Mouse (Mus musculus): Measurements from ENCODE around the gene Smarca5. TPM values are rescaled to one million over a fixed set of nuclear protein-coding genes. Genes with fewer than 3 reads are reported as not detected.

Gene Smarca5
- total and polyA plus RNA-seq, 2 experiments from 2014 or later, result 33.3 to 46.7 TPM

DNA sequence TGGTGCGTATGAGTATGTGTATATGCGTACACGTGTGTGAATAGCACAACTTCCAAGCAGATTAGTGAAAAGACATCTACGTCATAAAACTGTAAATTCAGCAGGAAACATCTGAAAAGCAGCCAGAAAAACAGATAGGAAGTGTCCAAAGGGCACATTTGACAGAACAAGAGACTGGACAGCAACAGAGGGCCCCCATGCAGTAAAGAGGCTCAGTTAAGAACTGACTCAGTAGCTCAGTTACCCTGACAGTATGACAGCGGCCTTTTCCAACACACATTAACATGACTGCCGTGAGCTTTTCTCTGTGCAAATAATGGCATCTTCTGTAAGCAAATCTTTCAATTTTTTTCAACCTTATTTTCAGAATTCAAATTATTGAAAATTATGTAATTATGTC, 29.2 kb upstream of the Smarca5 start:
- no peak for ATAC-seq
- WGBS, result 95% methylated on average over 6 of the region's 6 CpGs
- Histone ChIP-seq H3K9ac (no peak overlapping the region), H3K9me3 (ENCODE audit: low read length) (no peaks in the 10 kb centered on the region), H3K36me3 (ENCODE audit: insufficient read depth) (no peaks in the 10 kb centered on the region), H3K4me3 (ENCODE audit: low read depth, low read length) (no peak overlapping the region), H3K4me2 (ENCODE audit: low read depth) (no peak overlapping the region), H3K27me3 (ENCODE audit: insufficient read depth, low read length) (no peaks in the 10 kb centered on the region), H3K27ac (ENCODE audit: low read depth, low read length) (no peak overlapping the region), H3K4me1 (ENCODE audit: insufficient read depth) (no peaks in the 10 kb centered on the region)
- no peak for DNase-seq
- TF ChIP-seq CTCF (IDR thresholded peaks at IDR 0.05; ENCODE audit: low read depth), result no peak

GRCm38 (mm10) chr8:80753017-80753715, 13.9 kb upstream of the Smarca5 start:
- Histone ChIP-seq H3K36me3 (ENCODE audit: insufficient read depth) (no peaks in the 10 kb centered on the region), H3K4me1 (ENCODE audit: insufficient read depth) (no peaks in the 10 kb centered on the region), H3K9ac (no peak overlapping the region), H3K27me3 (ENCODE audit: insufficient read depth, low read length) (no peaks in the 10 kb centered on the region), H3K9me3 (ENCODE audit: low read length) (no peaks in the 10 kb centered on the region), H3K4me3 (ENCODE audit: low read depth, low read length) (no peak overlapping the region), H3K27ac (ENCODE audit: low read depth, low read length) (no peak overlapping the region), H3K4me2 (ENCODE audit: low read depth) (no peak overlapping the region)
- WGBS, result 30% methylated on average over 9 of the region's 9 CpGs
- DNase-seq, result peak; percentile 91
- peak; percentile 94 for TF ChIP-seq CTCF (IDR thresholded peaks at IDR 0.05; ENCODE audit: low read depth)
- ATAC-seq, result peak; percentile 91

DNA sequence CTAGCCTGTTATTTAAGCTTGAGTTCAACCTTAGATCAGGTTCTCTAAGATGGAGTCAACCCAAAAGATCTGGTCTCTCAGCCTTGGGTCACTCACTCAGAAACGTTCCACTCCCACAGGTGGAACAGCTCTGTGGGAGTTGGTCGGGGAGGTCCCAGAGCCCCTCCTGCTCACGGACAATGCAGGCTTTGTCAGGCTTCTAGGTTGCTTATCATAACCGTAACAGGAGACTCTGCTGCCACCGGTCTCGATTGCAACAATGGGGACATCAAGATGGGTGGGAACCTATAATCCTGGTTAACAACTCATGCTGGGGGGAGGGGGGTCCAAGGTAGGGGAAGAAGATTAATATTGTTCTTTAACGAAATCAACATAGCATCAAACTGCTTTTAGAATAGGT, 13.1 kb upstream of the Smarca5 start:
- DNase-seq, result no peak
- H3K9me3 ChIP-seq (ENCODE audit: low read length), result no peaks in the 10 kb centered on the region
- no peak overlapping the region for H3K27ac ChIP-seq (ENCODE audit: low read depth, low read length)
- 64% methylated on average over 7 of the region's 7 CpGs for whole genome bisulfite sequencing
- H3K4me3 ChIP-seq (ENCODE audit: low read depth, low read length), result no peak overlapping the region
- H3K9ac ChIP-seq, result no peak overlapping the region
- no peaks in the 10 kb centered on the region for H3K36me3 ChIP-seq (ENCODE audit: insufficient read depth)
- ATAC-seq, result no peak
- no peaks in the 10 kb centered on the region for H3K27me3 ChIP-seq (ENCODE audit: insufficient read depth, low read length)
- H3K4me2 ChIP-seq (ENCODE audit: low read depth), result no peak overlapping the region
- no peaks in the 10 kb centered on the region for H3K4me1 ChIP-seq (ENCODE audit: insufficient read depth)
- TF ChIP-seq CTCF (IDR thresholded peaks at IDR 0.05; ENCODE audit: low read depth), result no peak

DNA sequence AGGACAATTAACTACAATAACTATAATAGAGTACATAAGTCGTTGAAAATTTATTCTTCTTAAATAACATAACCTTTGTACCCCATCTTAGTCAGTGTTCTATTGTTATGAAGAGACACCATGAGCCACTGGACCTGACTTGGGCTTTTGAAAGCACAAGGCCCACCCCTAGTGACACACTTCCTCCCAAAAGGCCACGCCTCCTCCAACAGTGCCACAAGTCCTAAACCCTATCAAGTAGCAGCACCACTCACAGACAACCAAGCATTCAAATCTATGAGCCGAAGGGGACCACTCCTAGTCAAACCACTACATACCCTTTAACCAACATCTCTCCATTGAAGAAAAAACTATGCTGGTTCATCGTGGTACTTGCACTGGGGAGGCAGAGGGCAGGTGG, 9.8 kb upstream of the Smarca5 start:
- DNase-seq, result no peak
- no peak for ATAC-seq
- WGBS, result 92% methylated on average over 4 of the region's 4 CpGs

DNA sequence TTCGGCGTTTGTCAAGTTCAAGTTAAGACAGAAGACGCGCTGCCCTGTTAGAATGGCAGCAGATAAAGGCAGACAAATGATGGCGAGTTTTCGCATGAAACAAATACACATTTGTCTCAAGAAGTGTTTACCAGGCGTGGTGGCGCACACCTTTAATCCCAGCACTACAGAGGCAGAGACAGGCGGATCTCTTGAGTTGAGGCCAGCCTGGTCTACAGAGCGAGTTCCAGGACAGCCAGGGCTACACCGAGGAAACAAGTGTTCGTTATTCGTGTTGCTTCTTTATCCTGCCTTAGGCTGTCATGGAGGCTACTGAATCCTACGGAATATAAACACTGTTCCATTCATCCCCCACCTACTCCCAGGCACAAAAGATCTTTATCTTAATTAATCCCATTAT, 635 bp upstream of the Smarca5 start:
- 10% methylated on average over 14 of the region's 14 CpGs for WGBS
- TF ChIP-seq CTCF (IDR thresholded peaks at IDR 0.05; ENCODE audit: low read depth), result no peak
- Histone ChIP-seq H3K4me1 (ENCODE audit: insufficient read depth) (peaks cover 6% of the 10 kb centered on the region), H3K4me2 (ENCODE audit: low read depth) (peak overlapping the region; percentile 50), H3K27me3 (ENCODE audit: insufficient read depth, low read length) (no peaks in the 10 kb centered on the region), H3K9ac (peak overlapping the region; percentile 50), H3K36me3 (ENCODE audit: insufficient read depth) (0 out of 2 replicates have a peak, but pooled peaks cover 7% of the 10 kb centered on the region), H3K9me3 (ENCODE audit: low read length) (no peaks in the 10 kb centered on the region), H3K4me3 (ENCODE audit: low read depth, low read length) (peak overlapping the region; percentile 68), H3K27ac (ENCODE audit: low read depth, low read length) (peak overlapping the region; percentile 80)
- no peak for DNase-seq
- ATAC-seq, result peak; percentile 5

More for the DNA sequence above, 9.8 kb upstream of the Smarca5 start:
- Histone ChIP-seq H3K36me3 (ENCODE audit: insufficient read depth) (no peaks in the 10 kb centered on the region), H3K27ac (ENCODE audit: low read depth, low read length) (no peak overlapping the region), H3K4me2 (ENCODE audit: low read depth) (no peak overlapping the region), H3K9ac (no peak overlapping the region), H3K4me1 (ENCODE audit: insufficient read depth) (no peaks in the 10 kb centered on the region), H3K4me3 (ENCODE audit: low read depth, low read length) (no peak overlapping the region), H3K27me3 (ENCODE audit: insufficient read depth, low read length) (no peaks in the 10 kb centered on the region), H3K9me3 (ENCODE audit: low read length) (no peaks in the 10 kb centered on the region)
- no peak for TF ChIP-seq CTCF (IDR thresholded peaks at IDR 0.05; ENCODE audit: low read depth)

DNA sequence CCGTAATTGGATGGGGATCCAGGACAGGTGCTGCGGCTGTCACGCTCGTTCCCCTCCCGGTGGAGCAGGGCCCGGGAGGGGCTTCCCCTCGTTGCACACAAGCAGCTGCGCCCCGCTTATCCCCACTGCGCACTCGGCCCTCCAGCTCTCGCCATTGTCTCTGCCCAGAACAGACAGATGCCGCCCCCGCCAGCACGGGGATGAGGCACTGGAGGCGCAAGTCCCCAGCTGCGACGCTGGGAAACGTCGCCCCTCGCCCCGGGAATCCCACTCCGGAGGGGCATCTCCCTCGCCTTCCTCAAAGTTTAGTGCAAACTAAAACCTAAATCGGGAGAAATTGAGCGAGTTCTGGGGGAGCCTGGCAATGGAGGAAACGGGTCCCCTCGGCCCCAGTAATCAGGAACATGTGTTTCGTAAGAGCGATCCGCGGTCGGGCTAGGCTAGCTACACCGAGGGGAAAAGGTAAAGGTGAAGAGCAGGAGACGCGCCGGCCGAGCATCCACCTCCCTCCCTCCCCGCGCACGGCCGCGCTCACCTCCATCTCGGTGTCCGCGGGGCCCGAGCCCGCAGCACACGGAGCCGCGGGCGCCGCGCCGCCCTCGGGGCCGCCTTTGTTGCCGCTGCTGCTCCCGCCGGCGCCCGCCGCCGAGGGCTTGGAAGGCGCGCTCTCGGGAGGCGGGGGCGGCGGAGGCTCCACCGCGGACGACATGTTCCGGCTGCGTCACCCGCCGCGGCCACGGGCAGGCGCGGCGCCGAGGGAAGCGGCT, 726 bp downstream of the Smarca5 start:
- Histone ChIP-seq H3K36me3 (ENCODE audit: insufficient read depth) (0 out of 2 replicates have a peak, but pooled peaks cover 11% of the 10 kb centered on the region), H3K9ac (peak overlapping the region; percentile 71), H3K4me3 (ENCODE audit: low read depth, low read length) (peak overlapping the region; percentile 68), H3K9me3 (ENCODE audit: low read length) (no peaks in the 10 kb centered on the region), H3K27ac (ENCODE audit: low read depth, low read length) (peak overlapping the region; percentile 91), H3K4me1 (ENCODE audit: insufficient read depth) (peaks cover 6% of the 10 kb centered on the region), H3K27me3 (ENCODE audit: insufficient read depth, low read length) (no peaks in the 10 kb centered on the region), H3K4me2 (ENCODE audit: low read depth) (peak overlapping the region; percentile 78)
- peak; percentile 42 for ATAC-seq
- TF ChIP-seq CTCF (IDR thresholded peaks at IDR 0.05; ENCODE audit: low read depth), result peak; percentile 29; the same call in 1 of the 2 replicates
- DNase-seq, result peak; percentile 64
- WGBS, result under 1% methylated on average over 75 of the region's 84 CpGs

GRCm38 (mm10) chr8:80738046-80738387, 1.3 kb downstream of the Smarca5 start:
- DNase-seq (no peak), ATAC-seq (no peak)
- H3K4me1 ChIP-seq (ENCODE audit: insufficient read depth), result peaks cover 6% of the 10 kb centered on the region
- H3K4me3 ChIP-seq (ENCODE audit: low read depth, low read length), result peak overlapping the region; percentile 68
- no peak for TF ChIP-seq CTCF (IDR thresholded peaks at IDR 0.05; ENCODE audit: low read depth)
- H3K36me3 ChIP-seq (ENCODE audit: insufficient read depth), result 0 out of 2 replicates have a peak, but pooled peaks cover 13% of the 10 kb centered on the region
- H3K27me3 ChIP-seq (ENCODE audit: insufficient read depth, low read length), result no peaks in the 10 kb centered on the region
- 1% methylated on average over 5 of the region's 5 CpGs for WGBS
- peak overlapping the region; percentile 71 for H3K9ac ChIP-seq
- H3K9me3 ChIP-seq (ENCODE audit: low read length), result no peaks in the 10 kb centered on the region
- H3K4me2 ChIP-seq (ENCODE audit: low read depth), result peak overlapping the region; percentile 78
- H3K27ac ChIP-seq (ENCODE audit: low read depth, low read length), result peak overlapping the region; percentile 91

Measured in forebrain, postnatal 0 days (tissue).